Mouse (Mus musculus) testis, postnatal 10 days (tissue): Measurements from ENCODE around the gene Tmem144.

Source experiments
- DNase-seq: peaks from one replicate; pipeline ENCODE4 v3.0.0; 2021; ENCODE audit warnings: low spot score

The Tmem144 gene

DNA sequence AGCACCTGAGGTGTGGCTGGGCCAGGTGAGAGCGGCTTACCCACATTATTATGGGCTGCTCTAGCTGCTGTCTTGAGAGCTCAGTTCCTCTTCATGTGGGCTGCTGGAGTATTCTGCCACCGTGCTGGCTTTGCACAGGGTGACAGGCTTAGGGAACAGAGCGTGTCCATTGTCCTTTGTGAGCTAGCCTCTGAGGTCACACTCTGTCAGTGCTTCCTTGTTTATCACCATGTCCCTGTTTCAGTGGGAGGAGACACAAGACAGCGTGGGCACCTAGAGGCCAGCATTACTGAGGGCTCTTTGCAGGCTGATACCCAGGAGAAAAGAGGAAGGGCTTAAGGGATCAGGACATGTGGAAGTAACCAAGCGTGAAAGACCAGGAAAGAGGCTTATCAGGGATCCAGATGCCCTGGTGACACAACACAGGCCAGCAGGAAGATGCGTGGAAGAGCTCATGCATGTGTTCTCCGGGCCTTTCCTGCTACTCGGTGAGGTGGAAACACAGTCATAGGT is at the start of gene Tmem144:
Gene Tmem144, minus strand, starts transcription at position 120 of the 513 bp plus-strand sequence.
- DNase-seq, result no peak

DNA sequence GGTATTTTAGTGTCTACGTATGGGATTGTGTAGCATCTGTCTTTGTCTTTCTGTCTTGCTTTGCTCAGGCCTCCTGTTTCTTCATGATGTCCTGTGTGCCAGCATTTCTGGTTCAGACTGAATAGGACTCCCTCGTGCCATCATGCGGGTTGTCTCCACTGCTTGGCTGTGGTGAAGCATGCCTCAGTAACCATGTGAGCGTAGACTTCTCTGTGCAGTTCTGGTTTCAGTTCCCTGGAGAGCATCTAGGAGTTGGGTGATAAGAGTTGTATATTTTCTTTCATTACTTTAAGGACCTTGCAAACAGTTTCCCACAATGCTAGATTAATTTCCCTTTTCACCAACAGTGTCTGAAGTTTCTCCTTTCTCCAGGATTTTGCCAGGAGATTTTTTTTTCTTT is 49.2 kb upstream of the Tmem144 start:
- DNase-seq, result no peak

DNA sequence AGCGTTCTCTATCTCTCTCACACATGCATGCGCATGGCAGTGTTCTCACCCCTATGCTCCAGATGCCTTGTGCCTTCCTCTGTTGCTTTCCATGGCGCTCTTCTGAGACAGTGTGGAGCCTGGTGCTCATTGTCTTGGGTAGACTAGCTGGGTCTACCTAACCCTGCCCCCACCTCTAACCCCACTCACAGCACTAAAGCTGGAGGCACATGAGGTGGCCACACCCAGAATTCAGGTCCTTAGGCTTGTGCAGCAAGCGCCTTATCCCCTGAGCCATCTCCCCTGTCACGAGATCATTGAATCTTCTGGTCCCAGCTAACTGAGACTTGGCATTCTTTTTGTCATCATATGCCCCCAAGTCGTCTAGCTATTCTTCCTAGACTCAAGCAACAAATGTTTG is 48.7 kb upstream of the Tmem144 start:
- DNase-seq, result no peak

DNA sequence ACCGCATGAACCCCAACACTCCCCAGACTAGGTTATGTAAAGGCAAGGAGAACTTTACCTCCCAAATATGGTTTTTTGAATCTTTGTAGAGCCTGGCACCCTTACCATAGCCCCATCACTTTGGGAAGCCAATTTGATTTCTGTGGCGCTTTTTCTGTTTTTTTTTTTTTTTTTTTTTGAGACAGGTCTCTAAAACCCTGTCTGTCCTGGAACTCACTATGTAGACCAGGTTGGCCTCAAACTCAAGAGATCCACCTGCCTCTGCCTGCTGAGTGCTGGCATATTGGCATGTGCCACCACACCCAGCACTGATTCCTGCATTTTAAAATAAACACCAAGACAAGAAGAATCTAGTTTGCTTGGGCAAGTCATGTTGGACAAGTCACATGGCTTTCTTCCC is 47.9 kb upstream of the Tmem144 start:
- DNase-seq, result no peak

DNA sequence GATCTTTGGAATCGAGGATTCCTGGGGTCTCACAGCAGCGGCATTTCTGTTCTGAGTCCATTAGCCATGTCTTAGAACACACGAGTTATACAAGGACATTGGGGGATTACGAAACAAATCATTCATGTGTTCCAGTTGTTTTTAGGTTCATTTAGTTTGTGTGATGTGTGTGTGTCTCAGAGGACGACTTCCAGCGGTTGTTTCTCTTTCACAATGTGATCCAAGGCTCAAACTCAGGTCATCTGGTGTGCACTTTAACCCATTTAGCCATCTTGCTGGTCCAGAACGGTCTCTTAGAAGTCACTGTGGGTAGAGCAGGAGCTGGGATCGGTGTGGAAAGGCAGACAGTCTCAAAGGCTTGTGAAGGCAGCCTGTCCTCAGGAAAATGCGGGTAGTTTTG is 47.3 kb upstream of the Tmem144 start:
- DNase-seq, result no peak

DNA sequence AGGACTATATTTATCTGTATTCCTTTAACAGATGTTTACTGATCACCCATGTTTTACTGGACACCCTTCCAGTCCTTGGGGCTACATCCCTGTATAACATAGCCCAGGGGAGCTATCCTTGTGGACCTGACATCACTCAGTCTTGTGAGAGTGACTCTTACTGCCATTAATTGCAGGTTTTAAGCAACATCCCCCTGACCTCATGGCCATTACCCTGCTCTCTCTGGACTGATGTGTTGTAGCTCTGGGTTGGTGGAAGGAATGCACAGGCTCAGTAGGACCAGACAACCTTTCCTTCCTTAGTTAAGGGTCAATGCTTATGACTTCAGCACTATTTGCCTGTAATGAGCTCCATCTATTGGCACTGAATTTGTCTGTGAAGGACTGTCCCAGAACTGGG is 45.9 kb upstream of the Tmem144 start:
- no peak for DNase-seq

DNA sequence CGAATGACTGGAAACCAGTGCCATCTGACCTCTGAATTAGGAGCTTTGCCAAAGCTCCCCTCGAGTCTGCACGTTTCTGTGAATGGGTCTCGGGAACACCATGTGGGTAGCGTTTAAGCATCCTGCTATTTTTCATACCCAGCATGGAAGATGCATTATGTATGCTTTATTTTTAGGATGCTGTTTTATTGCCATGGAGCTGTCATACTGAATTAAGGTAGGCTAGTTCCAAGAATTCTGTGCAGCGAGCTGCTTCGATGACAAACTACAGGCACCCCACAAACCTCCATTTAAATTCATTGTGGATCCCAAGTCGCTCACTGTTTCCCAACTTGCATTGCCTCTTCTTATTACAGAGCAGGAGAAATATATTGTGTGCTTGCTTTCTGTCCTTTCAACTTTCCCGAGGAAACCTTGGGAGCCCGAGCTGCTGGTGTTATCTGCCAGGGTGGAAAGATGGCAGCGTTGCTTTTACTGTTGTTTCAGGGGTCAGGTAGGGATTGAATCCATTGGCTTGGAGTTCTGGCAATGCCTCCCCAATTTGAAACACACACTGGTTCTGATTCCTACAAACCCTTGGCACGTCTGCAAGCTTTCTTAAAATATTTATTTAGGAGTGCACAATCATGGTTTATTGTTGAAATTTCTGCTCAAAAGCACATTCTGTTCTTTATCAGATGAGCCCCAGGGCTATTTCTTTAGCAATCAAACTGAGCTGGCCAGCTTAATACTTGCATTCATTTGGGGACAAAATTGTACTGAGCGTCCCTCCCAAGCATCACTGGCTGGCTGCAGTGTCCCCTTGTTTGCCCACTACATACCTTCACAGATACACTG is 45.2 kb upstream of the Tmem144 start:
- DNase-seq, result no peak

DNA sequence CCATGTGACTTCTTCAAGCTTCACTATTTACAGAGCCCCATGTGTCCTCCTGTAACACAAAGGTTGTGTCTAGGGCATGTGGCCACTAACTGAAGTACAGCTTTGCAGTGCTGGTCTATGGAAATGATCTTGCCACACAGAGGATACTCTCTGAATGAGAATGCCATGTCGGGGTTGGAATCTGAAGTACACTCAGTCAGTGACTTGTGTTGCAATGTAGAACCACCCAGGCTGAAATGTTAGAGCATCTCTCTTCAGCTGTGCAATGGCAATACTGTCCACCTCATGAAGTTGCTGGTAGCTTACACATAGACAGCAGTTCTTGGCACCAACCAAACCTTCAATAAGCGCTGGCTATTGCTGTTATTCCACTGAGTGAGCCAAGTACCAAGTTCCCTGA is 35.4 kb upstream of the Tmem144 start:
- DNase-seq, result no peak

DNA sequence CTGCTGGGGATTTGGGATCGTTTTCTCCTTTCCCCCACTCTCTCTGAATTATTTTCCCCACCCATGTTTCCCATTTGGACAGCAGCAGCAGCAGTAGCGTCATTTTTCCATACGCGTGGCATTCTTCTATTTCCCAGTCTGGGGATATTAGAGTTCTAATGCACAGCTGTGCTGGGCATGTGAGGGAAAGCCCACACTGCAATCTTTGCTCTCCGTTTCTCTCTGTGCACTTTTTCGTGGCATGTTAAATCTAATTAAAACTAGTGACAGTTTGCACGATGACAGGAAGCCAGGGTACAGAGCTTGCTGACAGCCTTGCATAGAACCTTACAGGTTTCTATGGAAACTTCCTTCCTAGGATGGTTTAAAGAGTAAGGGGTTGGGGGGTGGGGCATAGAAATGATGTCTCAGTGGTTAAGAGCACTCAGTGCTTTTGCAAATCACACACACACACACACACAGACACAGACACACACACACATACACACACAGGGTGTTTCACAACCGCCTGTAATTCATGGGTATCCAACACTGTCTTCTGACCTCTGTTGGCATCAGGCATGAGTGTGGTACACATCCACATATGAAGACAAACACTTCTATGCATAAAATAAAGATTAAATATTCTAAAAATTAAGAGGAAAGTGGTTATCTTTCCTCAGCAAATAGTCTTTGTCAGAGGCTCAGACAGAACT is 34.7 kb upstream of the Tmem144 start:
- no peak for DNase-seq

DNA sequence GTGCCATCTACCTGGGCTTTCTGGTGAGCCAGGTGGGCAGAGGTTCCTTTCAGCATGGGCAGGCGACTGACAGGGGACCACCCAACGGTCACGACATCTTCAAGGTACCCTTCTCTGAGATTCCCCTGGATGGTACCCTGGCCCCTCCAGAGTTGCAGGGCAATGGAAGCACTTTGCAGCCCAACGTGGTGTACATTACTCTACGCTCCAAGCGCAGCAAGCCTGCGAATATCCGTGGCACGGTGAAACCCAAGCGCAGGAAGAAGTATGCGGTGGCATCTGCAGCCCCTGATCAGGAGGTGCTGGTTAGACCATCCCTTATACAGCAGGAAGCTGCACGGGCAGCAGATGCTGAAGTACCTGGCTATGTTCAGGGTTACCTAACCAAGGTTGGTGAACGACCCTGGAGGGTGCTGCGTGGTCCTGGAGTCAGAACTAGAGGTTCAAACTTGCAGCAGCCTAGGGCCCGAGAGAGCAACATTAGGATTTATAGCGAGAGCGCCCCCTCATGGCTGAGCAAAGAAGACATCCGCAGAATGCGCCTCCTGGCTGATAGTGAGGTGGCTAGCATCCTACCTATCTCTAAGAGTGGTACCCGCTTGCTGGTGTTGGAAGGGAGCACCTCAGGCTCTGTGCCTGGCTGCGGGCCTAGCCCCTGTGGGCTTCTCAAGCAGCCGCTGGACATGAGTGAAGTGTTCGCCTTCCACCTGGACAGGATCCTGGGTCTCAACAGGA is 34.0 kb upstream of the Tmem144 start:
- DNase-seq, result peak; percentile 72

DNA sequence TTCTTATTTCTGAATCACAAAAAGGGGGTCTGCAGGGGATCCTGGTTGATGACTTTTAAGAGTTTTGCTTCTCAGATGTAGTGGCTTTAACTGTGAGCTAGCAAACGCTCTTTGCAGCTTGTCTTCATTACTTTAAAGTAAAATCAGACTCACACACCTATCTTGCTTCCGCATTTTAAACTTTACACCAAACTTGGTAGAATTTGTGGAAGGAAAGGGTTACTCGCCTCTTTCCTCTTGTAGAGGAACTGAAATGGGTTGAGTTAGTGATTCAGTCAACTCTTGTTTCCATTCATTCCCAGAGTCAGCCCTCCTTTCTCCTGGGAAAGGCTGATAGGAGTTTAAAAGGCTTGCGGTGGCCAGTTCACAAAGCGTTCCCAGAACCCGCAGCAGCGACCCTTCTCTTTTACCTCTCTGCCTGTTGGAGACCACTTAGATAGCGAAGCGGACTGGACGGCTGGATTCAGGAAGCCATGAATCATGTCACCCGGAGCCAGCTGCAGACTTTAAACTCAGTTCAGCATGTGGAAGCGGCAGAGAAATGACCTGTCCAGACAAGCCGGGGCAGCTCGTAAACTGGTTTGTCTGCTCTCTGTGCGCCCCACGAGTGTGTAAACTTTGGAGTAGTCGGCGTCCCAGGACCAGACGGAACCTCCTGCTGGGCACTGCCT is 33.2 kb upstream of the Tmem144 start:
- peak; percentile 61 for DNase-seq

DNA sequence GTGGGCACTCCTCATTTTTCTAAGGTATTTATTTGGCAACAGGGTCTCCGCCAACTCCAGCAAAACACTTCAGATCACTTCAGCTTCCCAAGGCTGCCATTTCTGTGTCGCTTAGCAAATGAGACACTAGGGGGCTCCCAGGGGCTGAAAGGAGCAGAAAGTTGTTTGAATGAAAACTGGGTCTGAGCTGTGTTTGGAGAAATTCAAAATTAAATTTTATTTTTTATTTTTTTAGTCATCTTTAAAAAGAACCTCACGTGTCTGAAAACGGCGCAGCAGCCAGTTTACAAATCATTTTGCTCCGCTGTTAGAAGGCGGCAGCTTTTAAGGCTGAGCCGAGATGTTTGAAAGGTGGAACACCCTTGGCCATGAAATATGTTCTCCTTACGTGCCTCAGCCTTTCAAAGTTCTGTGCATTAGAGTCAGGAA is 32.2 kb upstream of the Tmem144 start:
- DNase-seq, result peak; percentile 84

DNA sequence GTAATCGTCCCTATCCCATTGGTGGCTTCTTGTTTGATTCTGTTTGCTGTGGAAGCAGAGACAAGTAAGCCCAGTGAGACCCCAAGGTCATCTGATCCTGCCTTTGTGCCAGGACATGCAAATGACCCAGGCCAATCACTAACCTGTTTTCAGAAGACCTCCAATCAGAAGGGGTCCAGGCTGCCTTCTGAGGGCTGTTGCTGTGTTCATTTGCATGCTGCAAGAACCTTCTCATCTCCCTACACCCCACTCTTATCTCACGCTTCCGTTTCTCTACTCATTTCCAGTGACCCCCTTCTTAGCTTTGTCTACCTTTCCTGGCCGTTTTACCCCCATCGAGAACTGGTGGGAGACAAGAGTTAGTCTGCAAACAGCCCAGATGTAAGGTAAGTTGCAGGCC is 31.7 kb upstream of the Tmem144 start, which contains the start of gene Fam198b:
Gene Fam198b, plus strand, starts transcription at position 229 of the 400 bp plus-strand sequence.
- no peak for DNase-seq

DNA sequence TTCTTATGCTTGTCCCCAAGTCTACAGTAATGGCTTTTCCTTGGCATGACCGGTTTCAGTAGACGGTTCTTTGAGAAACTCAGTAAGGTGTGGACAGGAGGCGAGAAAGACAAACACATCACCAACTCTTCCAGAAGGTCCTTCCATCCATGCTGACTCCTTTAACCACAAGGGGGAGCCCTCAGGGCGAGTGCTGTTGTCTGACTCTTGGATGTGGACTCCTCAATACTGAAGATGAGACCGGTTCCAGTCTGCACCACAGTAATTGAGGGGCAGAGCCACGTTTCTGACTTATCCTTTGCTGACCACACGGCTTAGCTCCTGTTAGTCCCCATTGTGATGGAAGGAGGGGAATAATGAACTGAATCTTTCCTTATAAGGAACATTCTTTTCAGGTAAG is 30.5 kb upstream of the Tmem144 start:
- peak; percentile 84 for DNase-seq

DNA sequence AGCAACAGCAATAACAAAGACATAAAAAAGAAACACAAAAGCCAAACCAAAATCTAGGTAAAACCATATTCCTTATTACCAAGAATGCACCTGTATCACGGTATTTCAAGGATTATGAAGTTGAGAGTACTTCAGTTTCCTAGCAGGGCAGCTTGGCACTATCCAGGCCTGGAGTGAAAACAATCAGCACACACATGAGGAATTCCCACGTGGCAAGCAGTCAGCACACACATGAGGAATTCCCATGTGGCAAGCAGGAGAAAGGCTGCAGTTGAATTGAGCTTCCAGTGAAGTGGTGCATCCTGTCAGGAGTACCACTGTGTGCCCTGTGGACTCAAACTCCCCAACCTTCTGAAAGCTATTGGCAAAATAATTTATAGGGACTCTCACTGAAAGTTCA is 29.1 kb upstream of the Tmem144 start:
- DNase-seq, result no peak

DNA sequence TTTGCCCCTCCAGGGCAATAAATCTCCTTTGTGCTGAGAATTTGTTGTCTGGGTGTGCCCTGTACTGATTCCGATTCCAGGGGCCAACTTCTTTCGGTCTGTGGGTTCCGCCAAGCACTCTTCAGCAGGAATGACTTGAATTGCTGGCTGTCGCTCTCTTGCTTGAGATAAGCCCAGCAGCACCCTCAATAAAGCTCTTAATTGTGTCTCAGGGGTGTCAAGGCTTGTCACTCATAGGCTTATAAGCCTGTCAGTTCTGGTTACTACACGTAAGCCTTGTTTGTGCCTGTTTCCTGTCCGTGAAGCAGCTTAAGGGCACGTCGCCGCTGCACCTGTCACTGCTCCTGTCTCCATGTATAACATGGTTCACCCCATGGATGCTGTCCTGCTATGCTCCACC is 26.7 kb upstream of the Tmem144 start:
- no peak for DNase-seq

DNA sequence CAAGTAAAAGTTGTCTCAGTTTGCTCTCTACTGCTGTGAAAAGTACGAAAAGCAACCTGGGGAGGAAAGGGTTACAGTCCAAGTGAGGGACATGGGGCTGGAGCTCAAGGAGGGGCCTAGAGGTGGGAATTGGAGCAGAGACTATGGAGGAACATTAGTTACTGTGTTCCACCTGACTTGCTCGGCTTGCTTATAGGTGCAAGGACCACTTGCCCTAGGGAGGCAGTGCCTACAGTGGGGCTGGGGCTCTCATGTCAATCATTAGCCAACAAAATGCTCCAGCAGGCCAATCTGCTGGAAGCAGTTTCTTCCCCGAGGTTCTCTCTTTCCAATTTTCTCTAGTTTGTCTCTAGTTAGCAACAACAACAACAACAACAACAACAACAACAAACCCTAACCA is 25.8 kb upstream of the Tmem144 start:
- no peak for DNase-seq

DNA sequence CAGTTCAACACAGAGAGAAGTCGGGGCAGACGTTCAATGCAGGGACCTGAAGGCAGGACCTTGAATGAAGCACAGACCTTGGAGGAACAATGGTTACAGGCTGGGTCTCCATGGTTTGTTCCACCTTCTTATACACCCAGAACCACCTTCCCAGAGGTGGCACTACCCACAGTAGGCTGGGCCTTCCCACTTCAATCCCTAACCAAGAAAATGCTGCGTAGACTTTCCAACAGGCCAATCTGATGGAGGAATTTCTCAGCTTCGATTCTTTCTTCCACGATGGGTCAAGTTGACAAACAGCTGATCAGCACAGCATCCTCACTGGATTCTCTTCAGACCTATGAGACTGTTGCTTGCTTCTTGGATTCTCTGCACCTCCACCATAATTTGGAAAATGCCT is 22.9 kb upstream of the Tmem144 start:
- DNase-seq, result no peak

DNA sequence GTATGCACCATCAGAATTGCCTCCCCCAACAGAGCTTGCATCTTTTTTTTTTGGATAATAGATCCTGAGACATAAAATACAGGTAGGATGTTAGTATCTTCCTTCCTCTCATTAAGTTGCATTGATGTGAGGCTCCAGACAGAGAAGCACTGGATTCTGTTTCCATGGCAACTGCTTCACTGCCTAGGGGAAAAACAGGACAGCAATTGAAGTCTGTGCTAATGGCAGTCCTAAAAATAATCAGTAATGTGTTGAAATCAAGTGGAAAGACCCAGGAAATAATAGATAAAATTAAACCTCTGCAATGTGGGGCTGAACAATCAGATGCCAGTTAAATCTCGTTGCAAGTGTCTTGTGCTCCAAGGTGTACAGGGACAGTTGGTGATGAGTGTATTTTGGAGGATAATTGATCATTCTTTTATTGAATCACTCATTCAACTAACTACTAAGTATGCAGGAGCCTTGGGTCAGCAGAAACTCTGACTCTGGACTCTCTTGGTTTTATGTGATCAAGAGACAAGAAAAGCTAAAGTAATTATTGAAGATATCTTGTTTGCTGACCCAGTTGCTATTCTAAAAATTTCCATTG is 14.6 kb upstream of the Tmem144 start:
- no peak for DNase-seq

DNA sequence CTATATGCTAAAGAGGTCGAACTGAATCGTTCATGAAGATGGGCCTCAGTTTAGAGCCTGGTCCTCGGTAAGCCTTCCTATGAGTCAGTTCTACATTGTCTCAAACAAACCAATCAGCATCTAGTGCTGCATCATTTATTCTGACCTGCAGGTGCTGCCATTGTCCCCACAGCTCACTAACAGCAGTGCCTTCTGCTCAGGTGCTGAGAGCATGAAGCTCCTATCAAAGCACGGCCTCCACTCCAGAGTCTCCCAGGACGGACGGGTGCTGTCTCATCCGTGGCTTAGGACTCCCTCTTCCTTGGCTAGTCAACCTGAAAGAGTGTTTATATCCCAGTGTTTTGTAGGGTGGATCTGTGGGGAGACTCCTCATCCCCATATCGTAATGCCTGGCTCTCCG is 14.0 kb upstream of the Tmem144 start:
- DNase-seq, result no peak

DNA sequence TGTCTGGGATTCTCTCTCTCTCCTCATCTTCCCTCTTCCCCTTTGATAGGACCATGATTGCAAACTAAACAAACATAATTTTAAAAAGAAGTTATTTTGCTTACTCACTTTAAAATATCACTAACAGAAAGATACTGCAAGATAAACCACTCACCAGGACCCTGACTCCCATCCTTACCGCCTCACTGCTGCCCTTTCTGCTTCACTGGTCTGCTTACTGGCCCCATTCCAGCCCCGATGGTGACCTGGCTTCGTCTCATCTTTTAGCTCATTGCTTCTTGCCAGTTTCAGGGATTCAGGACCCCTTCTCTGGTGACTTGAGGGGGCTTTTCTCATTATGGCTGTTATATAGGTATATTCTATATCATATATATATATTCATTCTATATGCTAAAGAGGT is 13.5 kb upstream of the Tmem144 start:
- no peak for DNase-seq

DNA sequence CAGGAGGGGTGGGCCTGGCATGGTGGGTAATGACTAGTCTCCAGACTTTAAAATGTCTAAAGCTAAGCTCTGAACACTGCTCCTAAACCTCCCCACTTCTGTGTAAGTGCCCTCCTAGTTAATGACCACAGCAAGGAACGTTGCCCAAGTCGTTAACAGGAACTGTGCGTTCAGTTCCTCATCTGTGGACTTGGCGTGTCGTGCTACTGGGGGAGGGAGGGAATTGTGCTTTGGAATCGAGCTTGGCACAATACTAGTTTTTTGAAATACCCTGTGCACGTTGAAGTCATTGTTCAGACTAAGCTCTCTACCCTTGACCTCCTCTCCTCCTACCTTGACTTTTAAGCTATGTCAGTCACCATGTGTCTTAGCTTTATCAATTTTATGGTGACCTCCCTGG is 12.3 kb upstream of the Tmem144 start:
- DNase-seq, result no peak
